Mouse (Mus musculus) spleen, adult 2 months (tissue): ENCODE results near the gene Bag6.

Experiments
- CTCF ChIP-seq: fragments of 200-500 bp; IDR thresholded peaks from 2 replicates; pipeline ENCODE4 v1.5.1; 2011; ENCODE audit warnings: mild to moderate bottlenecking, inconsistent platforms; ENCODE audit not compliant: insufficient read depth, insufficient read length, insufficient replicate concordance; ENCODE audit errors: extremely low read depth
- POLR2A ChIP-seq: fragments of 200-500 bp; IDR thresholded peaks from 2 replicates; pipeline ENCODE4 v1.6.1; 2011; ENCODE audit warnings: low read depth, low read length, inconsistent platforms

DNA sequence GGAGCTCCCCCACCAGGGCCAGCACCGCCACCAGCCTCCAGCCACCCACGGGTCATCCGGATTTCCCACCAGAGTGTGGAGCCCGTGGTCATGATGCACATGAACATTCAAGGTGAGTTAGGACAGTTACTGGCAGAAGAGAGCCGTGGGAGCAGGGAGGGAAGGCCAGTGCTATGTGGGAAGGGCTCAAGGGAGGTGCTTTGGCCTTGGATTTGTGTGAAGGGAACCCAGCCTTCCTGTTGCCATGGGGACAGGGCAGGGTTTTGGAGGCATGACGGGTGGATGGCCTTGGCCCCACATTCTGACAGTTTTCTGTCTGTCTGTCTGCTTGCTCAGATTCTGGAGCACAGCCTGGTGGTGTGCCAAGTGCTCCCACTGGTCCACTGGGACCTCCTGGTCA lies 7.0 kb downstream of the Bag6 start:
- TF ChIP-seq CTCF (no peak), POLR2A (no peak)
